Mouse (Mus musculus) thymus, adult 2 months (tissue): Measurements from ENCODE around the gene 6030468B19Rik.

Experiments used
- CTCF ChIP-seq: fragments of 200-500 bp; IDR thresholded peaks from 2 replicates; pipeline ENCODE4 v1.5.1; 2012; ENCODE audit warnings: mild to moderate bottlenecking, control low read depth, low read length, moderate library complexity, borderline replicate concordance; ENCODE audit not compliant: control insufficient read depth, poor library complexity, insufficient read depth; ENCODE audit errors: extremely low read depth
- POLR2A ChIP-seq: fragments of 200-500 bp; IDR thresholded peaks from 2 replicates; pipeline ENCODE4 v1.6.1; 2012; ENCODE audit warnings: mild to moderate bottlenecking, low read length, control low read depth, moderate library complexity; ENCODE audit not compliant: control insufficient read depth, poor library complexity, insufficient read depth; ENCODE audit errors: extremely low read depth

DNA sequence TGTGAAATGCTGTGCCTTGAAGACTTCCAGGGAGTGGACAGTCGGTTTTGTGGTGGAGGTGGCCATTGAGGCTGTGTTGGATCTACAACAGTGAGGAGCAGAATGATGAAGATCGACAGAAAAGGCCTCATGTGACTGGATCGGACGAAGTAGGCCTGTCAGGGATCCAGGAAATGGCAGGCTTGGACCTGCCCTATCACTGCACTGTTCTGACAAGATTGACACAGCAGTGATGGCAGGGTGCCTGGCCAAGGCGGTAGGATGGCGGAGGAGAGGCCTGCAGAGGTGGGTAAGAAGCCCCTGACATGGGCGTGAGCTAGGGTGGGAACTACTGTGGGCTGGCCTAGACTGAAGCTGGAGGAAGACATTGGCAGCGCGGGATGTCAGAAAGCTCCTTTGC, 33.1 kb upstream of the 6030468B19Rik start:
- TF ChIP-seq CTCF (no peak), POLR2A (no peak)
